12 mouse cellular contexts compared by ENCODE assay signal in the genomic region with DNA sequence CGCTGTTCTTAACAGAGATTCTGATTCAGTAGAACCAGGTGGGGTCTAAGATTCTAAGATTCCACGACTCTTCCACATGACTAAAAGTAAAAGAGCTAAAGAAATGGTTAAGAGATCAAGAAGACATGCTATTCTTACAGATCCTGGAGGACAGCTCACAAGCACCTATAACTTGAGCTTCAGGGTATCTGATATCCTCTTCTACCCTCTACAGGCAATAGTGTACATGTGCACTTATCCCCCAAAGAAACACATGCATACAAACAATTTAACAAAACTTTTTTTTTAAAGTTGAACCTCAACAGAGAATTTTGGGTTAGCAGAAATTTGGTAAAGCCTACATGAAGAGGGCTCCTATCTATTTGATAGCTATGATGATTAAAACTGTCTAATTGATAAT.
"Had no signal": no experiment of that assay in that cellular context is flagged by ENCODE, and none has a peak within 500 bp of the region (broad histone marks: within the 10 kb centered on the region; RNA-seq: fewer than 3 reads in every experiment).

No protein-coding gene starts in this region.

- ATAC-seq: liver, postnatal 0 days had no signal

- H3K27me3 ChIP-seq: limb, embryonic 15.5 days; liver, embryonic 13.5 days; lung, embryonic 15.5 days; megakaryocyte, embryonic 14.5 days; midbrain, embryonic 12.5 days had no signal

- H3K4me1 ChIP-seq: limb, embryonic 15.5 days; lung, embryonic 15.5 days; midbrain, embryonic 12.5 days had no signal

- H3K4me2 ChIP-seq: limb, embryonic 15.5 days; liver, embryonic 13.5 days; lung, embryonic 15.5 days; midbrain, embryonic 12.5 days had no signal

- H3K9me3 ChIP-seq: limb, embryonic 15.5 days; liver, embryonic 13.5 days; lung, embryonic 15.5 days; megakaryocyte, embryonic 14.5 days; midbrain, embryonic 12.5 days had no signal

- H3K36me3 ChIP-seq: limb, embryonic 15.5 days; liver, embryonic 13.5 days; lung, embryonic 15.5 days; midbrain, embryonic 12.5 days had no signal

- DNase-seq: kidney, adult 11 months; kidney, adult 9 months; kidney, postnatal 36 days; liver, embryonic 13.5 days; liver, postnatal 0 days; lung, postnatal 4 days; right cerebral cortex, postnatal 25 days had no signal

- H3K4me3 ChIP-seq: limb, embryonic 15.5 days; liver, embryonic 13.5 days; lung, embryonic 15.5 days; megakaryocyte, embryonic 14.5 days; midbrain, embryonic 12.5 days had no signal

- H3K9ac ChIP-seq: limb, embryonic 15.5 days; liver, embryonic 13.5 days; liver, postnatal 0 days; lung, embryonic 15.5 days; midbrain, embryonic 12.5 days had no signal

- H3K27ac ChIP-seq: kidney, postnatal 0 days; limb, embryonic 15.5 days; liver, embryonic 13.5 days; lung, embryonic 15.5 days; midbrain, embryonic 12.5 days had no signal
